Mouse (Mus musculus) liver, embryonic 18 days (tissue): ENCODE results near the gene Samhd1. TPM values are rescaled to one million over a fixed set of nuclear protein-coding genes. Genes with fewer than 3 reads are reported as not detected.

Experiments used
- polyA plus RNA-seq: library from polyadenylated mRNA; depleted of rRNA; stranded (reverse); fragments of >200 nt; gene quantifications from 2 replicates; pipeline ENCODE4 v1.2.3, GENCODE M21; 2012; rRNA removed

Gene Samhd1
- 18.8 and 20.4 TPM in 2 replicates for polyA plus RNA-seq

GRCm38 (mm10) chr2:157135014-157135413, at the start of gene Samhd1:
Gene Samhd1, minus strand, starts transcription at chr2:157135265.

GRCm38 (mm10) chr2:157086796-157087195, 48.3 kb downstream of the Samhd1 start, which contains the start of gene Tldc2:
Gene Tldc2, plus strand, starts transcription at chr2:157087055.

GRCm38 (mm10) chr2:157078793-157079700, 56.0 kb downstream of the Samhd1 start, which contains the start of gene Soga1:
Gene Soga1, minus strand, starts transcription at chr2:157079254.

Other genes with a start within 250 kb of the Samhd1 start
- 0.95 and 1.0 TPM in 2 replicates for gene Sla2, start 248.1 kb downstream of the Samhd1 start, polyA plus RNA-seq
- gene Ndrg3, start 143.2 kb downstream of the Samhd1 start, polyA plus RNA-seq = 16.9 and 17.5 TPM in 2 replicates
- 11.0 and 11.5 TPM in 2 replicates for gene Dsn1, start 128.1 kb downstream of the Samhd1 start, polyA plus RNA-seq
- gene Soga1, start 56.0 kb downstream of the Samhd1 start, polyA plus RNA-seq = 0.85 and 1.2 TPM in 2 replicates
- not detected in 2 replicates for gene Tldc2, start 48.2 kb downstream of the Samhd1 start, polyA plus RNA-seq
- 7.8 and 8.0 TPM in 2 replicates for gene Rbl1, start 69.3 kb upstream of the Samhd1 start, polyA plus RNA-seq
- 102 and 109 TPM in 2 replicates for gene Rpn2, start 143.8 kb upstream of the Samhd1 start, polyA plus RNA-seq
- 0.10 TPM in 2 replicates for gene Mroh8, start 144.3 kb upstream of the Samhd1 start, polyA plus RNA-seq
- 0.07 TPM in 1 of 2 replicates, not detected in the other for gene Ghrh, start 212.2 kb upstream of the Samhd1 start, polyA plus RNA-seq
- 16.7 and 17.3 TPM in 2 replicates for gene Manbal, start 232.3 kb upstream of the Samhd1 start, polyA plus RNA-seq